Mouse (Mus musculus) kidney, postnatal 14 days (tissue): Measurements from ENCODE around the gene Ece1.

Experiments
- DNase-seq: peaks from one replicate; pipeline ENCODE4 v3.0.0; 2022; ENCODE audit warnings: mixed read lengths

Ece1 gene

DNA sequence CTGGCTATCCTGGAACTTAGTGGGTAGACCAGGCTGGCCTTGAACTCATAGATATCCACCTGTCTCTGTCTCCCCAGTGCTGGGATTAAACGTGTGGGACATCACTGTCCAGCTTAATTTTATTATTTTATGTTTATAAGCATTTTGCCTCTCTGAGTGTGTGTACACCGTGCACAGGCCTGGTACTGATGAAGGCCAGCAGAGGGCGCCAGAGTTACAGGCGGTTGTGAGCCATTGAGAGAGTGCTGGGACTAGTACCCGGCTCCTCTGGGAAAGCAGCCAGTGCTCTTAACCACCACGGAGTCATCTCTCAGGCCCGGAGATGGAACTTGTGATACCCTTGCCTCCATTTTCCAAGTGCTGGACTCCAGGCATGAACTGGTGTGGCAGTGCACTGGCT is 4.9 kb upstream of the Ece1 start:
- peak; percentile 56 for DNase-seq

DNA sequence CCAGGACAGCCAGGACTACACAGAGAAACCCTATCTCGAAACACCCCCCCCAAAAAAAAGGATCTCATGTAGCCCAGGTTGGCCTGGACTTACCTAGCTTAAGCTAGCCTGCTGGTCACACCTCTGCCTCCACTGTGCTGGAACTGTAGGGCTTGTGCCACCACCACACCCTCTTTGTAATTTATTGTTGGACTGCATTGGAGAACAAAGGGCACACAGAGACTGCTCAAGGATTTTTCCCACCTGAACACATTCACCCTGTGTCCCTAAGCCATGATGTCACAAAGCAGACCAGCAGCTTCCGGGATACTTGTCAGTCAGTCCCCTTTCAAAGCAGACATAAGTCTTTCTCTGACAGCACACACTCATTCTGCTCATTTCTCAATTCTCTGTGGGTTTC is 3.7 kb upstream of the Ece1 start:
- DNase-seq, result no peak

DNA sequence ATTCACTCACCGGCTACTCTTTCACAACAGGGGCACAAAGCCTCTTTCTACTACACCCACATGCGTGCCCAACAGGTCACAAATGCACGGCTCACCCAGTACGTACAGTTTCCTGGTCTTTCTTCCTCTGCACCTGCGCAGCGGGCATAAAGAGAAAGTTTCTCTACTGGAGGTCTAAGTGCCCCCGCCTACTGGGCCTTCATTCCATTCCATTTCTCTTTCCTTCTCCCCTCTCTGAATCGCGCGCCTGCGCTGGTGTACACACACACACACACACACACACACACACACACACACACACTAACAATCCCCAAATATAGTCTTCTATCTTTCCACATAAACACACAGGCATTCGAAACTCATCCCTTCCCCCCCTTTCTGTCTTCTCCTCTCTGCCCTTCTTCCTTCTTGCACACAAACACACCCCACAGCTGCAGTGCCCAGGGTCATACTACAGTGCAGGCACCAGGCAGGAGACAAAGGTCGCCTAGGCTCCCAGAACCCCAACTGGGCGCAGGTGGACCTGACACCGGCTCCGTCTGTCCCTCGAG is 501 bp upstream of the Ece1 start:
- DNase-seq, result peak; percentile 62

DNA sequence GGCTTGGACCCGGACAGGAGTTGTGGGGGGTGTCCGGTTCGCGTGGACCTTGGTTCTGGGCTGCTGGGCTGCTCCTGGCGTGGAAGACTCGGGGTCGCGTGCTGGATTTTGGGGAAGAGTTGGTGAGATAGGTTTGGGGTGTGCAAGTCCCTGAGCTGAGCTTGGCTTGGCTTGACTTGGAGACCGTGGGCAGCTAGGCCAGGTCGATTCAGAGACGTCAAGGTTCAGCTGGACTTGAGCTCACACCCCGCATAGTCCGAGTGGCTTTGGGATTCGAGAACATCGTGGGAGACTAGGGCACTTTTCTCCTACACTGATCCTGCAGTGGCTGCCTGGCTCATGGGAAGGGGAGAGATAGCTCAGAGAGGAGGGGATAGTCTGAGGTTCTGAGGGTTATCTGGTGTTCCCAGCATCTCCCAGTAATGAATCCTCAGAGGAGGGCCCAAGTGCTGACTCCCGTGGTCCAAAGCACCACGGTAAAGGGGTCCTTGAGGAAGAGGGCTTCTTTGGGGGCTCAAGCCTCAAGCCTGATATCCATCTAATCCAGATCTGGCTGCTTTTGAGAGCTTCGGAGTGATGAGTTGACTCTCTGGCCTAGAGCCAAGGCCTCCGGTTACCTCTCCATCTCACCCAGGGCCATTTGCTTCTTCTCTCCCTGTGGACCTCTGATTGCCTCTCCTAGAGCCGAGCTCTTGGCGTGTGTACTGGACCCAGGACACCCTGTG is 641 bp downstream of the Ece1 start:
- peak; percentile 30 for DNase-seq

DNA sequence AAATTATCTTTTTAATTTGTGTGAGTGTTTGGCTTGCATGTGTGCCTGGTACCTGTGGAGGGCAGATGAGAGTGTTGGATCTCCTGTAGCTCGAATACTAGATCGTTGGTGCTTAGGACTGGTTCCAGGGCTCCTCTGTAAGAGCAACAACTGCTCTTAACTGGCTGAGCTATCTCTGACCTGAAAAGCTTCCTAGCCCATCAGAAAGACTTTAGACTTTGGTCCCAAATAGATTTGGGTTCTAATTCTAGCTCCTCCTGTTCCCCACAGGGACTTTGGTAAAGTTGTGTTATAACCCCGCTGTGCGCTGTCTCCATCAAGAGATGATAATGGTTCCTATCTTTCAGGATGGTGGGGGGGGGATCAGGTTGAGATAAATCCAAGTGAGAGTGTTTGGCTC is 2.0 kb downstream of the Ece1 start:
- DNase-seq, result no peak

DNA sequence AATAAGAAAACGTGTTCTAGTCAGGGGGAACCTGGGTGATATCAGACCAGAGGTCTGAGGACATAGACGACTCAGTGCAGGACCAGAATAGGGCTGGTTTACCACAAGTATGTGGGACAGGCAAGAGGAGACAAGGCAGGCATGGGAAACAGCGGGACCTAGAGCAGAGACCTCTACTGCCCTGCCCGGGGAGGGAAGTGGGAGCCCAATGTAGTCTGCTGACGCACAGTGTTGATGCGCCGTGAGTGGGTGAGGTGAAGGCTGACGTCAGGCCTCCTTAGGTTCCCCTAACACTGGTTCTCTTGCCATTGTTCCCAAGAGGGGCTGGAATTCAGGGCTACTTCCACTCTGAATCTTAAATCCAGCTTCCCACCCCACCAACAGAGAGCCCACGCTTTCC is 2.7 kb downstream of the Ece1 start:
- peak; percentile 34 for DNase-seq

DNA sequence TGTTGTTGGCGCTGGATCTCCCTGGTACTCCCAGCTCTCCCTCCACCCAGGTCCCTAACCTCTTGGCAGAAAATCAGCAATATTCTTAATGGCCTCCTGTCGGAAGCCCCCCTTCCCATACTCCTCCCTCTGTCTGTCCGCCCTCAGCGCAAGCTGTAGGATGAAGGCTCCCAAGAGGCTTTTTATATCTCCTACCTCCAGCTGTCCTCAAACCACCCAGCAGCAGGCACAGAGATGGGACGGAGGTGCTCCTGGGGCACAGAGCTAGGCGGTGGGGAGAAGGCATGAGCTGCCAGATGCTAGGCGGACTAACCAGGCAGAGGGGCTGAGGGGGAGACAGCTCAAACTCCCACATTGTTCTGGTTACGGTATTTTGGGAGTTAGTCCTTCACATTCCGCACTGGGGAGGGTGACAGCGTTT is 3.2 kb downstream of the Ece1 start:
- peak; percentile 34 for DNase-seq

DNA sequence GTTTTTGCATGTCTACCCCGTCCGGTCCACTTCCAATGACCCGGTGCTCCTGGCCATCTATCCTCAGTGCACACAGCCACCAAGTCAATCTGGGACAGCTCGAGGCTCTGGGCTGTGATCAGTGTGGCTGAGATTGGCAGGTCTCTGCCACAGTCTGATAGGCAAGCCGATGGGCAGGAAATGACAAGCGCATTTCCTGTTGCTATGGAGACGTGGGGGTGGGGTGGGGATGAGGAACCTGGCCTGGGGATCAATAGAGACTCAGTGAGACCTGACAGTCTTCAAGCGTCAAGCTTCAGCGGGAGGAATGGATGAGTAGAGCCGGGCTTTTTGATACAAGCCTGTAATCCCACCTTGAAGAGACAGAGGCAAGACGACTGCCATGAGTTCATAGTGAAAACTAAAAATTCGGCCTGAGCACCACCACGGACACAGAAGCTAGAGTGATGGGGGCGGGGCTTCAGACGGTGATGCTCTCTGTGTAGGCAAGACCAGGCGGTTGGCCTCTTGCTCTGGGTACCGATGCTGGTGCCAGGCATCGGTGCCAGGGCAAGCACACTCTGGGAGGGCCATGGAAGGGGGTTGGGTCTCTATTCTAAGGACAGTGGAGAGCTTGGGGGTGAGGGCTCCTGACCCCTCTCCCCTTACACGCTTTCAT is 4.3 kb downstream of the Ece1 start:
- peak; percentile 30 for DNase-seq

DNA sequence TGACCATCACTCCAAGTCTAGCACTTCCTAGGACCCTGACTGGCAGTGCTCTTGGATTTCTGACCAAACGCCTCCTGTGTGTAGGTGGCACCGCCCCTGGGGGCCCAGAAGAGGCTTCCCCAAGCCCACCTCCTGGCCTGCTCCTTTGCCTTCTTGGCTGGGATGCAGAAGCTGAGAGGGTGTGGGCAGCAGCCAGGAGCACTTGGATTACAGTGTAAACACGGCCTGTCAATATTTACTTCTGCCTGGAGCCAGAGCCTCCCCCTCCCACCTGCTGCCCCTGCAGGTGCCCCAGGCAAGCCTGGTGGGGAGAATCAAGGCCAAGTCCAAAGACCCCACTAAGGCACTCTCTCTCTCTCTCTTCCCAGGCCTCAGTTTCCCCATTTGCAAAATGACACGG is 5.2 kb downstream of the Ece1 start:
- peak; percentile 70 for DNase-seq

DNA sequence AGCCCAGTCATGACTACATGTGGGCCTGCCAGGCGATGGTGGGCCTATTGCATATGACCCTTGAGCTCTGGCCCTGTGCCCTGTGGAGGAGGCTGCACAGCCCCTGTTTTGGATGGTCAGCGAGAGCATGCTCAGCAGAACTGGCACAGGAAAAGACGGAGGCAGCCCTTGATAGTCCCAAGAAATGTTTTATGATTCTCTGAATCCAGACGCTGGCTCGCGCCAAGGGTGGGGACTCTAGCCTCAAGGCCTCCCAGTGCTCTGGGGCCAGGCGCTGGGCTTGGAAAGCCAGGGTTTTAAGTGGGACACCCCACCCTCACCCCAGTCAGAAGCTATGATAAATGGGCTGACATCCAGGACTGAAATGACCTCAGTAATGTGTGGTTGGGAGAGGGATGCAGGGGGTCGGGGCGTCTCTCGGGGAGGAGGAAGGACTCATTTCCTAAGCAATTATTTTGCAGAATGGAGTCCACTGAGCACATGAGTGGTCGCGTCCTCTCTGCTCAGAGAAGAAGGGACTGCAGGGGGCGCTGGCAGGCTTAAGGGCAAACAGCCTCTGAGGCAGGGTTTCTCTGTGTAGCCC is 5.7 kb downstream of the Ece1 start:
- DNase-seq, result peak; percentile 87

DNA sequence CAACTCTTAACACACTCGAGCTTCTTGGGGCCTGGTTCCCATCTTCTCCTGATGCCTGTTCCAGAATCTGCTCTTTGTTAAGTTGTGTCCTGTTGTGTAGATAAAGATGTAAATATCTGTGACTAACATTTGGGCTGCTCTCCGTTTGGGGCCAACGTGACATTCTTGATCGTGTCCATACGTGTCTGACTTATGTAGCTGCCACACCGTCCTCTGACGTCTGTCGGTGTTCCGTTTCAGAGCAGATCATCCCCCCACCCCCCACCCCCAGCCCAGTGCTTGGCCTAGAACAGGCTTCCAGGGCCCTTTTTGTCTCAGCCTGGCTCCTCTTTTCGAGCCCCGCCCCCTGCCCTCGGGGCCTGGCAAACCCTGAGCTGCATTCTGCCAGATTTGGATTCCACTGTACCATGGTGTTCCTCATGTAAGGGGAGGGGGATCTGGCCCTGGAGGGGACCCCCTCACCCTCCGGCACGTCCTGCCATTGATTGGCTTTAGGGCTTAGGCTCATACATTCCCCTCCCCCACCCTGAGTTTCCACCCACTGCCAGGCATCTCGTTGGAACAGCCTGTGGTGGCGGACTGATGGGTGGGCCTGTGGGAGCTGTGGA is 7.7 kb downstream of the Ece1 start:
- no peak for DNase-seq

DNA sequence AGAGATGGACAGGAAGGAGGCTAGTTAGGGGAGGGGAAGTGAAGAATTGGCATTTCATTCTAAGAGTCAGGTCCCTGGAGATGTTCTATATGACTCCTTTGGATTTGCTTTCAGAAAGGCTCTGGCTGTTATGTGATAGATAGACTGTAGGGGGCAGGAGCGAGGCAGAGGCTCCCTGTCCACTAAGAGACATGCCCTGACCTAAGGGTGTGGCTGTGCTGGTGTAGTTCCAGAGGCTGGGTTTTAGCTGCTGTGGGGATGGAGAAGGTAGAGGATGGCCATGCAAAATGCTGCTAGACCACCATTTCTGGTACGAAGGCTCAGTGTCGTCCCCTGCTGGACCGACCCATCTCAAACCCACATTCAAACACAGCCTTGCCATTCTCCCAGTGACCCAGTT is 8.9 kb downstream of the Ece1 start:
- DNase-seq, result no peak

DNA sequence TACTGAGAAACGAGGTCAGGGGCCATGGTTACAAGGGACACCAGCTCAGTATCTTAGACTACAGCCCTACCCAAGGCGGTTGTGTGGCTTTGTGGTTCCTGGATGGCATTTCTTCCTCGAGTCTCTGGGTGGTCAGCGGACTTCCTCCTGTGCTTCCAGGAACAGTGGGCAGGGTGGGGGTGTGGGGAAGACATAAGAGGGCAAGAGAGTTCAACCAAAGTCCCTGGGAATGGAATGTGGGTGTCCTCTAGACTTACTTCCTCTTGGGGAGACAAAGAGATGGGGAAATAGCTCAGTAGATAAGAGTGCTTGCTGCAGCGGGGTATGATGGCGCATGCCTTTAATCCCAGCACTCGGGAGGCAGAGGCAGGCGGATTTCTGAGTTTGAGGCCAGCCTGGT is 9.4 kb downstream of the Ece1 start:
- DNase-seq, result no peak

DNA sequence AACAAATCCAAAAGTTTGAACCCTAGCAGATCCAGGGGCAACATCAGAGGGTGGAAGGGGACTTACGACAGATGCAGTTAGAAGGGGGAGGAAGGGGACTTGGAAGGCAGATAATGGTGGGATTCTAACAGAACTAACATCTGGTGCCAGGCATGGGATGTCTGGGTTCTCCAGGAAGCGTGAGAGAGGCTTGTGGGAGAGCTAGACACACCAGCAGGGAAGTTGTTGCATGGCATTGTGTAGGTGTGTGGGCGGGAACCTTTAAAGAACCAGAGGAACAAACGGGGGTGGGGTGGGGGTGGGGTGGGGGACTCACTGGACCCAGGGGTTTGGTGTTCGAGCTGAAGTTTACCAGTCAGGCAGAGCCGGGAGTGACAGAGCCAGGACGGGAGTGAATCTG is 12.3 kb downstream of the Ece1 start:
- DNase-seq, result no peak

DNA sequence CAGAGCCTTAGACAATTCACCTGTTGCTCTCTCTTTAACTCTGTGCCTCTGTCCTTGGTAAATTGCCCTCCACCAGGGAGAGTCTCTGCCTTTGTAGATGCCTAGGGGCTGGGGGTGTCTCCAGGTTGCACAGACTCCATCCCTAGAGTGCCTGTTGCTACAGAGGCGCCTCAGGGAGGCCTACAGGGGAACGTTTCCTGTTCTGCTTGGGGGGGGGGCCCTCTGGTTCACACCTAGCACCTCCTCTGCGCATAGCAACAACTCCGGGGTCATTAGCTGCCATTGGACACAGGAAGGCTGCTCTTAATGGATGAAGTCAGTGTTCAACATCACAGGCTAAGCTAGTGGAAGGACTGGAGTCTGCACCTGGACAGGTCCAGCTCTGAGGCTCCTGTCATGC is 12.8 kb downstream of the Ece1 start:
- no peak for DNase-seq

DNA sequence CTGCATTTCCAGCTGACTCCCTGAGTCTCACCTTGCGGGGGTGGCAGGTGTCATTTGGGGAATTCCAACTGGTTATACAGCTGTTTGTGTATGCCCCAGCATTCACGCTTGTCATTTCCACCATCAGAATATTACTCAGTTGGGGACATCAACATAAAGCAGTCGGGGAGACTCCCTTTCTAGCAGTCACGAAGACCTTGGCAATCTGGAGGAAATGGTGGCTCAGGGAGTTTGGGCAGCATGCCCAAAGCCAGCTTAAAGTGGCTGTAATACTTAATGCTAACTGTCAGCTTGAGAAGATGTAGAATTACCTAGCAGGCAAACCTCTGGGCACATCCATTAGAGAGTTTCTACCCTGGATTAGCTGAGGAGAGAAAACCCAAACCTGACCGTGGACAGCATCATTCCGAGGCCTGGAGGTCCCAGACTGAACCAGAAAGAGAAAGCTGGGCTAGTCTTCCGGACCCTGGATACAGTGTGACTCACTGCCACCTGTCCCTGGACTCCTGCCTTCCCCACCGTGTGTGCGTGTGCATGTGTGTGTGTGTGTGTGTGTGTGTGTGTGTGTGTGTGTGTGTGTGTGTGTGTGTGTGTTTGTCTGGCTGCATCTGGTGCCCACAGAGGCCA is 13.5 kb downstream of the Ece1 start:
- no peak for DNase-seq

DNA sequence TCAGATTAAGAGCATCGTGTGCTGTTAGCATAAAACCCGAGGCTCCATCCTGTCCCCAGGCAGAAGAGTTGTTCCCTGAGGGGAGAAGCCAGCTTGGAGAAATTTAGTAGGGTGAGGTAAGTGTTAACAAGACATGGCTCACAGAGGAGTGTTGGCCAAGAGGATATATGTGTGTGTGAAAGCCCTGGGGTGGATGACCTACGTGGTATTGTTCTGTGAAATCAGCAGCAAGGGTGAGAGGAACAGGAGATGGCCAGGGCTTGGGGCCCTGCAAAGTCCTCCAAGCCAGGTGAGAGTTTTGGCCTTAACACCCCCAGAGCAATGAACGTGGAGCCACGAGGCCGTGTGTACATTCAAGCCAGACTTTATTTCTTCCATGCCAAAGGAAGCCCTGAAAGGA is 14.8 kb downstream of the Ece1 start:
- DNase-seq, result no peak

DNA sequence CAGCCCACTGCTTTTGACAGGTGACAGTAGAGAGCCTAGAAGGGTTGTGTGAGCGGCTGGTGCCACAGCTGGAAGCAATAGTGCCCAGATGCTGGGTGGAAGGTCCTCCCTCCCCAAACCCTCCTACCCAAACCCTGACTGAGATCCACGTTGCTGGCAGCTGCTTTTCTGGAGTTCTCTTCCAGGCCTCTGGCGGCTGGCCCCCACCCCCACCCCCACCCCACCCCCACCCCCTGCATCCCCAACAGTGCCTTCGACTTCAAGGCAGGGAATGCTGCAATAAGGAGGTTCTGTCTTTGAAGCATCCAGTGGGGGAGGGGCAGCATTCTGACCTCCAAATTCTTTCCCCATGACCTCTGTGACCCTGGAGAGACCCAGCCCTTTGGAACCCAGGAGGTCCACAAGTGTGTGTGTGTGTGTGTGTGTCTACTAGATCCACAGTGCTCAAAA is 15.4 kb downstream of the Ece1 start:
- DNase-seq, result no peak

DNA sequence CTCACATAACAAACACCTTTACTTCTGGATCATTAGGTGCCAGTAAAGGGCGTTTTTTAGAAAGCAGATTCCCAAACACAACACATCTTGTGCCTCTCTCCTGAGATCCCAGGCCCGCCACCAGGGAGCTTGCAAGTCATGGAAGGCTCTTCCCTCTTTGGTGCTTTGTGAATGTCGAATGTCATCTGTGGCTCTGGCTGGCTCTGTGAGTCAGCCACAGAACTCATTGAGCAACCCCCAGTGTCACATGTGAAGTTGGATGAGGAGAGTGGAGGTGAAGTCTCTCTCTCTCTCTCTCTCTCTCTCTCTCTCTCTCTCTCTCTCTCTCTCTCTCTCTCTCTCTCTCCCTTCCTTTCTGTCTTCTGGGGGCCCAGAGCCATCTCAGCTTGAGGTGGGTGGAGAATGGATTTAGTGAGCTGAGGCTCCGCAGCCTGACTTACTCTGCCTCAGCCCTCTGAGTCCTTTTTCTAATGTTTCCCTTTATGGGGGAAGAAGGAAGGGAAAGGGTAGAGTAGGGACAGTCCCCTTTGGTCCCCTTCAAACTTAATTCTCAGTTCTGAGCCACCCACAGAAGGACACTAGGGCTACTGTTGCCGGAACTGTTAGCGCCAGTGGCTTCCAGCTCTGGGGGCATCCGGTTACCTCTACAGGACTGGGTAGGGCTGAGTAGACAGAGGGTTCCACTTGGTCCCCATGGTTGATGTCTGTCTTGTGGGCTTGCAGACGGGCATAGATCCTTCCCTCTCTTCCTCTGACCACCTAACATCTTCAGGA is 17.5 kb downstream of the Ece1 start:
- DNase-seq, result no peak

DNA sequence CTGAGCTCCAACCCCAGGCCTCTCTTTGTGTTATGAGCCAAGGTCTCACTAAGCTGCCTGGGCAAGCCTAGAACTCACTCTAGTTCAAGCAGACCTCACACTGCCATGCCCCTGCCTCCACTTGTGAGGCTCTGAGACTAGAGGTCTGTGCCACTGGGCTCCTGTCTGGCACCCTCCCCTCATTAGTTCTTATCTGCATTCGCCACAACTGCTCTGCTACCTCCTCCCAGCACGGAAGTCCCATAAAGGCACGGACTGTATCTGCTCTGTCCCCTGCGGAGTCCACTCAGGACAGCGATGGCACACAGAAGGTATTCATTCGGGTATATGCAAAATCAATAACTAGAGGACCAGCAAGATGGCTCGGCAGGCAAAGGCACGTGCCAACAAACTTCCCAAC is 19.4 kb downstream of the Ece1 start:
- no peak for DNase-seq

DNA sequence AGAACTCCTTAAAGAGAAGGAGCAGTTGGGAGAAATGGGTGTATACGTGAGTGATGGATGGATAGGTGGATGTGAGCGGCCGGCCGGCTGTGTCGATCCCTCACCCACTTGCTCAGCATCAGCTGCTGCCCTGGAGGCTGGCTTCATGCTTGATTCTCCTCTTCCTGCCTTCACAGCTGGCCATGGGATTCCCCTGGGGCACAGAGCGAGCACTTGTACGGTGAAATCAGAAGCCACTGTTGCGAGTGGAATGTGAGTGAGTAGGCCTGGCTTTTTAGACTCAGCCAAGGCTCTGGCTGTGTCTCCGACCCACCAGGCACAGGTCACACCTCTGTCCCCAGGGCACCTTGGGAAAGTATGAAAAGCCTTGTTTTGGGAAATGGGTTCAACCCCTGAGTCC is 20.6 kb downstream of the Ece1 start:
- DNase-seq, result no peak

DNA sequence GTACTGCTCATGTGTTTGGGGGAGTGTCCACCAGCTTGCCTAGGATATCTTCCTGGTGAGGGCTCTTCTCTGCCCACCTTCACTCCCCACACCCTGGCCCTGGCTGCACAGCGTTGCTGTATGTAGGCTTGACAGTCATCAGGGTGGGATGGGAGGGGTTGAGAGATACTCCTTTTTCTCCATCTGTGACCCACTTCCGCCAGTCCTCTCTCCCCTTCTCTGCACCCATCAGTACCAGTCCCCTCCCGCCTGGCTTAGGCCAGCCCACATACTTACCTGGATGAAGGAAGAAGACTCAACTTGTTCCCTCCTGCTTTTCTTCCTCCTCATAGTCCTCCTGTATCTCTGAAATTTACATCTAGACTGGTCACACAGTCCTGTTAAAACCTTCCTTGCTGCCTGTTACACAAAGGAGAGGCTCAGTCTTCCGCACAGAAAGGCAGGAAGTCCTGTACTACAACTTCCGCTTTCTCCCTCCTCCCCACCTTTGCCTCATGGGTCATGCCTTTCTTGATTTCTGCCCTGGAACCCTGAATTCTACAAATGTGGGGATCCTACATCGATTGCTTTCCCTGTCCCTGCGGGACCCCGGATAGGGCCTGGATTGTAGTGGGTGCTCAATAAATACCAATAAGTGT is 21.6 kb downstream of the Ece1 start:
- no peak for DNase-seq
